Mouse (Mus musculus): ENCODE measurements around the gene Cisd3. TPM values are rescaled to one million over a fixed set of nuclear protein-coding genes. Genes with fewer than 3 reads are reported as not detected.
A peak's percentile ranks its signal among the peaks of the same experiment; 100 is the strongest.
"Not testable (repeated sequence)": the region's sequence is repeated elsewhere in the genome, so short reads cannot be mapped to it uniquely, and the experiment has no call there.

The Cisd3 gene
- polyA plus RNA-seq, 1 experiment, result 13.5 TPM

DNA sequence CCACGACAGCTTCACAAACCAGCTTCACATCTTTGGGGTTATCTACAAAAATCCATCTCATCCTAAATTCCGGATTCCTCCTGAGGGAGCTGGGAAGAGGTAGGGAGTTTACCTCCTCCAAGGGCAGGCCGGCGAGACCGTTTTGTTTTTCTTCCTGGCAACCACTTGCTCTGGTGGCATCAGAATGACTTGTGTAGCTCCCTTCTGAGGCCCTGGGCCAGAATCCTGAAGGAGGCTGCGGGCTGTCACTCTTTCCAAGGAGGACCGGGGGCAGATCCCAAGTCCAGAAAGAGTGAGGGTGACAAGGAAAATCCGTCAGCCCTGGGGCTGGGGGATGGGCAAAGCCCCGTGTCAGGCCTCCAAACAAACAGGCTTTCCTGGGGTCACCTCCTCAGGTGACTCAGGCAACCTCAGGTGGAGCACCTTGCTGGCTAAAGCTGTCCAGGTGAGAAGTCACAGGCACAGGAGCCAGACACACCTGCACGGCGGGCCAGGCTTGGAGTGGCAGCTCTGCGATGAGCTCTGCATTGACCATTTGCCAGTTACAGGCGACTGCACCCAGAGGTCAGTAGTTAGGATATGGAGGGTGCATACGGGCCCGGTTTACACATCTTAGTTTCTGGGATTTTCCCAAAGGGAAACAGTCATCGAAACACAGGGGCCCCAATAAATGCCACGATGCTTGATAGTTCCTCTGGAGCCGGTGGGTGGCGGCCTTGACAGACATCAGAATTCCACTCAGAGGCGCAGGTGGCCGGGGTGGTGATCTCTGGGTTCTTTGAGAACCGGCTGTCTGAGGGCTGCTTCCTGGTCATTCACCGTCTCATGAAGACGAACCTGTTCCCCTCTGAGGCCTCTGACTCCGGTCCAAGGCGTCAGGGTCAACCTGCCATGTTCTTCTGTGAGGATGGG lies 32.0 kb downstream of the Cisd3 start:
- no peak for DNase-seq (ENCODE audit: low read depth)
- TF ChIP-seq POLR2A (IDR thresholded peaks at IDR 0.05; ENCODE audit: borderline replicate concordance, extremely low read depth, insufficient read depth, insufficient read length, poor library complexity, severe bottlenecking), result no peak
- TF ChIP-seq CTCF (IDR thresholded peaks at IDR 0.05; ENCODE audit: borderline replicate concordance, extremely low read depth, insufficient read depth, insufficient read length), result no peak

DNA sequence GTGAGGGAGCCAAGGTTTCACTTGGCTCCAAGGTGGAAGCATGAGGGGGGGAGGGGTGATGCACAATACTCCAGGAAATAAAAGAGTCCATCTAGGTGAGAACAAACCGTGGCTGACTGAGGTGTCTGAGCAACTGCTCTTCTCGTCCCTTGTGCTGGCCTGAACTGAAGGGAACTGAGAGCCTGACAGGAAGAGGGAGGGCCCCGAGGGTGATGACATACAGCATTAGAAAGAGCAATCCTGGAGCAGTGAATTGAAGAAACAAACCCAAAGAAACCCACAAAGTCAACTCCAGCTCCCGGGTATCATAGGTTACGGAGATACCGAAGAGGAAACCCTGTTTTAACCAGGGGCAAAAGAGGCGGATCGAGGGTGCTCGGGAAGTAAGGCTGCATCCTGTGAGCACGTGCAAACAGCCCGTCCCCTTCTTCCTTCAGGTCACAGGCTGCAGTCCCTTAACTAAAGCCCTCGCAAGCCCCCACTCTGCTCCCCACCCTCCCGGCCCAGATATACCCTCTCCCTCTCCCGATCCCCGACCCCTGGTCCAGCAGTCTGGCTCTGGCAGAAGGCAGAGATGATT lies 32.7 kb downstream of the Cisd3 start:
- no peak for TF ChIP-seq CTCF (IDR thresholded peaks at IDR 0.05; ENCODE audit: borderline replicate concordance, extremely low read depth, insufficient read depth, insufficient read length)
- TF ChIP-seq POLR2A (IDR thresholded peaks at IDR 0.05; ENCODE audit: borderline replicate concordance, extremely low read depth, insufficient read depth, insufficient read length, poor library complexity, severe bottlenecking), result no peak
- no peak for DNase-seq (ENCODE audit: low read depth)

DNA sequence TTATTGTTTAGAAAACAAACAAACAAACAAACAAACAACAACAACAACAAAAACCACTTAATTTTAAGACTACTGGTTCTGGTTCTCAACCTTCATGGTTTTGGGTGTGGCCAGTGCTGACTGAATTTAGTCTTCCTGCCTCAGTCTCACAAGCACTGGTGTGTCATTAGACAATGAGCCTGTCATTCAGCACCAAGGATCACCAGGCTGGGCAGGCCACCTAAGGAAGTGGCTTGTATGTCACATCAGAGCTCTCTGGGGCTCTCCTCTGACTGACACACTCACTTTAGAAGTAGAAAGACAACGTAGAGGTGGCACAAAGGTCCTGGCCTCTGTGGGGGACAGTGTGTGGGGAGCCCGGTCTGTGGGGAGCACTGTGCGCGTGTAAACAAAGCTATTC lies 33.4 kb downstream of the Cisd3 start:
- no peak for DNase-seq (ENCODE audit: low read depth)
- TF ChIP-seq CTCF (IDR thresholded peaks at IDR 0.05; ENCODE audit: borderline replicate concordance, extremely low read depth, insufficient read depth, insufficient read length) (no peak), POLR2A (IDR thresholded peaks at IDR 0.05; ENCODE audit: borderline replicate concordance, extremely low read depth, insufficient read depth, insufficient read length, poor library complexity, severe bottlenecking) (no peak)

DNA sequence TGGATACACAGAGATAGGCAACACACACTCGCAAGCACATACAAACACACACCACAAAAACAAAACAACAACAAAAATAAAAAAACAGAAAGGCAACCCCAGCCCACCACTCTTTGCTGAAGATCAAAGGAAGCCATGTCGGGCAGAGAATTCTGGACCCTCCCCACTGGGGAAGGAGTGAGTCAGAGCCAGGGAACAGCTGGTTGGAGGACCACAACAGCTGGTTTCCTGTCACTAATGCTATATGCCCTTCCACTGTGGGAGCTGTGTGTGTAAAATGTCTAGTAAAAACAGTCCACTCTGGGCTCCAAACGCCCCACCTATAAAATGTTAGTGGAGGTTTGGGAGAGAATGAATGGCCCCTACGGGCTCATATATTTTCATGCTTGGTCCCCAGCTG lies 35.7 kb downstream of the Cisd3 start:
- DNase-seq (ENCODE audit: low read depth), result no peak
- TF ChIP-seq POLR2A (IDR thresholded peaks at IDR 0.05; ENCODE audit: borderline replicate concordance, extremely low read depth, insufficient read depth, insufficient read length, poor library complexity, severe bottlenecking) (no peak), CTCF (IDR thresholded peaks at IDR 0.05; ENCODE audit: borderline replicate concordance, extremely low read depth, insufficient read depth, insufficient read length) (no peak)

DNA sequence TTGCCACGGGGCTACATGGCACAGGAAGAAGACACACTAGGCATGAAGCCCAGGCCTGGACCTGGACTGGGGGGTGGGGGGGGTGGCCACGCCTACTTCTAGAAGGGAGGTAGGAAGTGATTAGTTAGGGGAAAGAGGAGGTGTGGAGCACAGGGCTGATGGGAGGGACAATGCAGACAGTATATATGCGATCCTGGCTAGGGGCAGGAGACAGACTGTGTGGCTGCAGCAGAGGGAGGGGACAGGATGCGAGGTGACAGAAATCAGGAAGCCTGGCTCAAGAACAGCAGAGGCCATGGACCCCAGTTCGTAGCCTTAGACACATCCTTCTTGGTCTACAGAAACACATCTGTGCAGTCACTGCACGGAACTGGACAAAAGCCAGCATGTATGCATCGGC lies 38.1 kb downstream of the Cisd3 start:
- no peak for DNase-seq (ENCODE audit: low read depth)
- TF ChIP-seq POLR2A (IDR thresholded peaks at IDR 0.05; ENCODE audit: borderline replicate concordance, extremely low read depth, insufficient read depth, insufficient read length, poor library complexity, severe bottlenecking), result no peak
- no peak for TF ChIP-seq CTCF (IDR thresholded peaks at IDR 0.05; ENCODE audit: borderline replicate concordance, extremely low read depth, insufficient read depth, insufficient read length)

- no peak for TF ChIP-seq POLR2A (IDR thresholded peaks at IDR 0.05; ENCODE audit: borderline replicate concordance, extremely low read depth, insufficient read depth, insufficient read length, poor library complexity, severe bottlenecking)
- TF ChIP-seq CTCF (IDR thresholded peaks at IDR 0.05; ENCODE audit: borderline replicate concordance, extremely low read depth, insufficient read depth, insufficient read length), result no peak
- DNase-seq (ENCODE audit: low read depth), result no peak
These were observed 42.7 kb downstream of the Cisd3 start for GRCm38 (mm10) chr11:97728311-97728710.

GRCm38 (mm10) chr11:97728730-97729129 lies 43.1 kb downstream of the Cisd3 start:
- TF ChIP-seq POLR2A (IDR thresholded peaks at IDR 0.05; ENCODE audit: borderline replicate concordance, extremely low read depth, insufficient read depth, insufficient read length, poor library complexity, severe bottlenecking) (no peak), CTCF (IDR thresholded peaks at IDR 0.05; ENCODE audit: borderline replicate concordance, extremely low read depth, insufficient read depth, insufficient read length) (no peak)
- no peak for DNase-seq (ENCODE audit: low read depth)

GRCm38 (mm10) chr11:97733689-97734088 lies 48.1 kb downstream of the Cisd3 start:
- peak; percentile 13 for DNase-seq (ENCODE audit: low read depth)
- TF ChIP-seq CTCF (IDR thresholded peaks at IDR 0.05; ENCODE audit: borderline replicate concordance, extremely low read depth, insufficient read depth, insufficient read length) (no peak), POLR2A (IDR thresholded peaks at IDR 0.05; ENCODE audit: borderline replicate concordance, extremely low read depth, insufficient read depth, insufficient read length, poor library complexity, severe bottlenecking) (no peak)

- not testable (repeated sequence) for DNase-seq (ENCODE audit: low read depth)
These were observed 49.2 kb downstream of the Cisd3 start for GRCm38 (mm10) chr11:97734810-97735209.

DNA sequence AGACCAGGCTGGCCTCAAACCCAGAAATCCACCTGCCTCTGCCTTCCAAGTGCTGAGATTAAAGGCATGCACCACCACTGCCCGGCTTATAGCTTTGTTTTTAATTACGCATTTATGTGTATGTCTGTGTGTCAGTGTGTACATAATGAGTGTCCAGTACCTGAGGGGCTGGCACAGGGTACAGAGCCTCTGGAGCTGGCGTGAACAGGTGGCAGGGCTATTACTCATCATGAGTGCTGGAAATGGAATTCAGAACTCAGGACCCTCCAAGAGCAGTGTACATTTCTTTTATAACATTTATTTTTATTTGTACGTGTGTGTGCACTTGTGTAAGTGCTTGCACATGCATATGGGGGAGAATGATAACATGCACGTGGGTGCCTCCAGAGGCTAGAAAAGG lies 51.0 kb downstream of the Cisd3 start:
- TF ChIP-seq CTCF (IDR thresholded peaks at IDR 0.05; ENCODE audit: borderline replicate concordance, extremely low read depth, insufficient read depth, insufficient read length) (no peak), POLR2A (IDR thresholded peaks at IDR 0.05; ENCODE audit: borderline replicate concordance, extremely low read depth, insufficient read depth, insufficient read length, poor library complexity, severe bottlenecking) (no peak)

GRCm38 (mm10) chr11:97737600-97737999 lies 52.0 kb downstream of the Cisd3 start:
- DNase-seq (ENCODE audit: low read depth), result peak; percentile 13
- no peak for TF ChIP-seq POLR2A (IDR thresholded peaks at IDR 0.05; ENCODE audit: borderline replicate concordance, extremely low read depth, insufficient read depth, insufficient read length, poor library complexity, severe bottlenecking)
- no peak for TF ChIP-seq CTCF (IDR thresholded peaks at IDR 0.05; ENCODE audit: borderline replicate concordance, extremely low read depth, insufficient read depth, insufficient read length)

More for the DNA sequence above, 51.0 kb downstream of the Cisd3 start:
- no peak for DNase-seq (ENCODE audit: low read depth)

Other genes starting within 250 kb of the Cisd3 start
- gene 4933428G20Rik, start 185.5 kb upstream of the Cisd3 start, polyA plus RNA-seq (2012; rRNA removed), result 0.12 and 0.21 TPM in 2 replicates
- gene Srcin1, start 109.6 kb upstream of the Cisd3 start, polyA plus RNA-seq (2012; rRNA removed), result 45.1 and 70.2 TPM in 2 replicates
- 7.0 and 9.9 TPM in 2 replicates for gene Epop, start 56.1 kb upstream of the Cisd3 start, polyA plus RNA-seq (2012; rRNA removed)
- gene Mllt6, start 22.4 kb upstream of the Cisd3 start, polyA plus RNA-seq (2012; rRNA removed), result 40.8 and 49.6 TPM in 2 replicates
- 175 and 188 TPM in 2 replicates for gene Pcgf2, start 14.7 kb downstream of the Cisd3 start, polyA plus RNA-seq (2012; rRNA removed)
- 356 and 525 TPM in 2 replicates for gene Psmb3, start 17.6 kb downstream of the Cisd3 start, polyA plus RNA-seq (2012; rRNA removed)
- gene Pip4k2b, start 58.9 kb downstream of the Cisd3 start, polyA plus RNA-seq (2012; rRNA removed), result 68.5 and 92.5 TPM in 2 replicates
- gene Cwc25, start 80.7 kb downstream of the Cisd3 start, polyA plus RNA-seq (2012; rRNA removed), result 19.7 and 21.2 TPM in 2 replicates
- gene 1700001P01Rik, start 90.1 kb downstream of the Cisd3 start, polyA plus RNA-seq (2012; rRNA removed), result 0.46 and 0.69 TPM in 2 replicates
- 396 and 444 TPM in 2 replicates for gene Rpl23, start 96.6 kb downstream of the Cisd3 start, polyA plus RNA-seq (2012; rRNA removed)
- 91.7 and 139 TPM in 2 replicates for gene Lasp1, start 113.2 kb downstream of the Cisd3 start, polyA plus RNA-seq (2012; rRNA removed)
- gene B230217C12Rik, start 155.0 kb downstream of the Cisd3 start, polyA plus RNA-seq (2012; rRNA removed), result 26.7 and 27.3 TPM in 2 replicates
- gene Fbxo47, start 198.3 kb downstream of the Cisd3 start, polyA plus RNA-seq (2012; rRNA removed), result 0.88 and 0.90 TPM in 2 replicates